ENCODE assay signal across 8 mouse cellular contexts in genomic region chr6:71543686-71544499, GRCm38 (mm10). TPM values are rescaled to one million over a fixed set of nuclear protein-coding genes. Genes with fewer than 3 reads are reported as not detected.
A peak's percentile ranks its signal among the peaks of the same experiment; 100 is the strongest.
DNase-seq lines count a peak whose midpoint lies in the region; ATAC-seq lines count a peak whose summit lies in the region.

TSS of gene Chmp3 (plus strand) at chr6:71543797.

- H3K27ac ChIP-seq in forebrain, embryonic 11.5 days (ENCODE audit: low read depth, low read length): peak within 1 kb of the TSS; percentile 95
- H3K27ac ChIP-seq in heart, embryonic 16.5 days (ENCODE audit: low read length): peak within 1 kb of the TSS; percentile 95
- H3K27ac ChIP-seq in liver, embryonic 15.5 days (replicated peaks): peak within 1 kb of the TSS; percentile 91
- peak within 1 kb of the TSS; percentile 95 for H3K27ac ChIP-seq in neural tube, embryonic 12.5 days

- H3K36me3 ChIP-seq in forebrain, embryonic 11.5 days (ENCODE audit: control insufficient read depth, insufficient read depth, low read length): no peaks in the 10 kb centered on the region
- H3K36me3 ChIP-seq in heart, embryonic 16.5 days (ENCODE audit: control insufficient read depth, insufficient read depth): peaks cover 6% of the 10 kb centered on the region; the same call in 1 of the 2 replicates
- H3K36me3 ChIP-seq in liver, embryonic 15.5 days (replicated peaks): 0 out of 2 replicates have a peak, but pooled peaks cover 3% of the 10 kb centered on the region
- H3K36me3 ChIP-seq in neural tube, embryonic 12.5 days: no peaks in the 10 kb centered on the region

- H3K4me3 ChIP-seq in forebrain, embryonic 11.5 days (ENCODE audit: low read depth, low read length): peak within 1 kb of the TSS; percentile 72
- H3K4me3 ChIP-seq in heart, embryonic 16.5 days (ENCODE audit: low read length): peak within 1 kb of the TSS; percentile 93
- H3K4me3 ChIP-seq in liver, embryonic 15.5 days (replicated peaks): peak within 1 kb of the TSS; percentile 81
- H3K4me3 ChIP-seq in neural tube, embryonic 12.5 days: peak within 1 kb of the TSS; percentile 73

- H3K4me1 ChIP-seq in forebrain, embryonic 11.5 days (replicated peaks; ENCODE audit: control insufficient read depth, insufficient read depth, low read length): no peaks in the 10 kb centered on the region
- peaks cover 7% of the 10 kb centered on the region for H3K4me1 ChIP-seq in heart, embryonic 16.5 days (ENCODE audit: control insufficient read depth, insufficient read depth, low read length)
- peaks cover 19% of the 10 kb centered on the region for H3K4me1 ChIP-seq in liver, embryonic 15.5 days (replicated peaks)
- no peaks in the 10 kb centered on the region; the same call in 1 of the 2 replicates for H3K4me1 ChIP-seq in neural tube, embryonic 12.5 days

- no peaks in the 10 kb centered on the region for H3K9me3 ChIP-seq in forebrain, embryonic 11.5 days (ENCODE audit: control insufficient read depth, low read length)
- H3K9me3 ChIP-seq in heart, embryonic 16.5 days (replicated peaks; ENCODE audit: control insufficient read depth, low read length): no peaks in the 10 kb centered on the region
- H3K9me3 ChIP-seq in liver, embryonic 15.5 days (replicated peaks): no peaks in the 10 kb centered on the region
- no peaks in the 10 kb centered on the region for H3K9me3 ChIP-seq in neural tube, embryonic 12.5 days

- peak within 1 kb of the TSS; percentile 98 for H3K9ac ChIP-seq in forebrain, embryonic 11.5 days (ENCODE audit: low read length)
- H3K9ac ChIP-seq in heart, embryonic 16.5 days (ENCODE audit: low read length): peak within 1 kb of the TSS; percentile 83
- peak within 1 kb of the TSS; percentile 90 for H3K9ac ChIP-seq in liver, embryonic 15.5 days
- peak within 1 kb of the TSS; percentile 90 for H3K9ac ChIP-seq in neural tube, embryonic 12.5 days

- no peaks in the 10 kb centered on the region for H3K27me3 ChIP-seq in forebrain, embryonic 11.5 days (ENCODE audit: control insufficient read depth, insufficient read depth, low read length)
- no peaks in the 10 kb centered on the region for H3K27me3 ChIP-seq in heart, embryonic 16.5 days (ENCODE audit: control insufficient read depth, insufficient read depth, low read length)
- H3K27me3 ChIP-seq in liver, embryonic 15.5 days: peaks cover 7% of the 10 kb centered on the region
- no peaks in the 10 kb centered on the region for H3K27me3 ChIP-seq in neural tube, embryonic 12.5 days (replicated peaks)

- H3K4me2 ChIP-seq in forebrain, embryonic 11.5 days (ENCODE audit: low read depth, low read length, severe bottlenecking): peak within 1 kb of the TSS; percentile 59
- peak within 1 kb of the TSS; percentile 78 for H3K4me2 ChIP-seq in heart, embryonic 16.5 days (ENCODE audit: low read depth, low read length)
- H3K4me2 ChIP-seq in liver, embryonic 15.5 days: peak within 1 kb of the TSS; percentile 80
- peak within 1 kb of the TSS; percentile 58 for H3K4me2 ChIP-seq in neural tube, embryonic 12.5 days (replicated peaks)

- ATAC-seq in forebrain, embryonic 11.5 days (replicated peaks; ENCODE audit: low FRiP score): peak; percentile 98
- peak; percentile 97 for ATAC-seq in heart, embryonic 16.5 days (replicated peaks; ENCODE audit: extremely low read depth, insufficient read depth, low FRiP score)
- ATAC-seq in liver, embryonic 15.5 days (ENCODE audit: insufficient read depth): peak; percentile 100
- ATAC-seq in neural tube, embryonic 12.5 days (ENCODE audit: low FRiP score, low read depth): peak; percentile 99

- peak; percentile 84 to 91 for DNase-seq in CD8-positive naive resting alpha-beta T cell, adult 2 months (ENCODE audit: low read depth in 2 of 2, low spot score in 2 of 2)
- DNase-seq in c-Kit-positive CD71-negative TER-119-negative erythroid progenitor cells, embryonic 14.5 days (ENCODE audit: low read depth): peak; percentile 85
- DNase-seq in forebrain, embryonic 11.5 days (ENCODE audit: low spot score): peak; percentile 95
- DNase-seq in kidney, postnatal 36 days: peak; percentile 97 to 98
- DNase-seq in telencephalon, adult 2 months (ENCODE audit: low read depth, low spot score): peak; percentile 86

- WGBS in forebrain, embryonic 11.5 days: under 1% methylated on average over 54 of the region's 59 CpGs
- WGBS in heart, embryonic 16.5 days: 0% methylated on average over 59 of the region's 59 CpGs
- under 1% methylated on average over 59 of the region's 59 CpGs for WGBS in liver, embryonic 15.5 days (ENCODE audit: insufficient replicate concordance)
- WGBS in neural tube, embryonic 12.5 days: under 1% methylated on average over 59 of the region's 59 CpGs

RNA-seq across cellular contexts. Expression of gene Chmp3, which starts in this region (rescaled TPM):
- 46.3 and 49.4 TPM in 2 replicates for polyA plus RNA-seq in forebrain, embryonic 11.5 days (2014; fragmentation: Nextera tagmentation; extraction: Ambion mirVana)
- 64.1 and 67.6 TPM in 2 replicates for polyA plus RNA-seq in heart, embryonic 16.5 days (2015; fragmentation: Nextera tagmentation; extraction: Ambion mirVana)
- 28.8 and 31.0 TPM in 2 replicates for polyA plus RNA-seq in liver, embryonic 15.5 days (2015; fragmentation: Nextera tagmentation; extraction: Ambion mirVana)
- polyA plus RNA-seq in neural tube, embryonic 12.5 days (2016; fragmentation: Nextera tagmentation; extraction: Ambion mirVana): 52.2 and 59.5 TPM in 2 replicates

Comparison
In these comparisons a context has a peak if more than half of its experiments do, and no peak if none do; other contexts are left out.
1. Peak in every context shown above with its lines: DNase-seq, ATAC-seq, H3K4me3 ChIP-seq and H3K27ac ChIP-seq.